Mouse (Mus musculus): ENCODE results near the gene Serinc3. TPM values are rescaled to one million over a fixed set of nuclear protein-coding genes. Genes with fewer than 3 reads are reported as not detected.

Gene Serinc3
- total RNA-seq, 1 experiment from 2014 or later: 682 TPM

Other genes with a start within 250 kb of the Serinc3 start
- gene Jph2, start 247.1 kb downstream of the Serinc3 start, total RNA-seq (2017): not detected in 2 replicates
- gene Oser1, start 220.4 kb downstream of the Serinc3 start, total RNA-seq (2017): 95.2 and 99.9 TPM in 2 replicates
- 0.73 TPM in 1 of 2 replicates, not detected in the other for gene Gdap1l1, start 206.7 kb downstream of the Serinc3 start, total RNA-seq (2017)
- 3.9 and 5.2 TPM in 2 replicates for gene Fitm2, start 172.5 kb downstream of the Serinc3 start, total RNA-seq (2017)
- gene R3hdml, start 152.8 kb downstream of the Serinc3 start, total RNA-seq (2017): not detected in 2 replicates
- 4.1 and 6.1 TPM in 2 replicates for gene Hnf4a, start 138.3 kb downstream of the Serinc3 start, total RNA-seq (2017)
- gene Ttpal, start 42.8 kb downstream of the Serinc3 start, total RNA-seq (2017): 7.7 and 10.6 TPM in 2 replicates
- gene Pkig, start 13.3 kb upstream of the Serinc3 start, total RNA-seq (2017): 44.8 and 45.5 TPM in 2 replicates
- gene Ada, start 105.1 kb upstream of the Serinc3 start, total RNA-seq (2017): 16.9 and 17.6 TPM in 2 replicates
- gene Ccn5, start 175.7 kb upstream of the Serinc3 start, total RNA-seq (2017): not detected in 2 replicates
- gene Kcnk15, start 208.5 kb upstream of the Serinc3 start, total RNA-seq (2017): not detected in 2 replicates

All from common myeloid progenitor, adult 5-6 weeks (primary cell).